Mouse (Mus musculus) gastrocnemius, adult 2 months (tissue): ENCODE data around the gene Erc1. TPM values are rescaled to one million over a fixed set of nuclear protein-coding genes. Genes with fewer than 3 reads are reported as not detected.

Source experiments
- DNase-seq: peaks from one replicate; pipeline ENCODE4 v3.0.0; 2022
- H3K27ac ChIP-seq: fragments of 200-600 bp; 2 replicates; pipeline ENCODE4 v1.8.1; 2022; ENCODE audit warnings: mild to moderate bottlenecking
- H3K4me3 ChIP-seq: fragments of 200-600 bp; 2 replicates; pipeline ENCODE4 v1.8.1; 2022; ENCODE audit warnings: mild to moderate bottlenecking, moderate library complexity
- CTCF ChIP-seq: fragments of 200-600 bp; IDR thresholded peaks from 2 replicates; pipeline ENCODE4 v1.8.1; 2022; ENCODE audit warnings: antibody characterized with exemption, mild to moderate bottlenecking, moderate library complexity
- intact Hi-C: fragments of 180-260 bp; cut with DNase I; formaldehyde crosslinking; loops from one replicate; pipeline ENCODE4 v1.15.1; 2025
- long read RNA-seq, 2 experiments: library from polyadenylated mRNA; stranded (forward); transcript quantifications; one replicate each; pipeline ENCODE4 v2.0.0; 2021
- total RNA-seq, 2 experiments: library from RNA; stranded (reverse); gene quantifications; 2 replicates each; pipeline ENCODE4 v1.2.3; 2021

Erc1 gene
- total RNA-seq, result 10 to 100 TPM; 29.5 to 33.5 TPM
- long read RNA-seq, experiment 1, partial matches to known transcripts, result 1 of 15 reads
- long read RNA-seq, experiment 1, other reads (novel, unspliced or antisense), result 14 of 15 reads
- long read RNA-seq, experiment 2, partial matches to known transcripts, result 2 of 10 reads
- long read RNA-seq, experiment 2, other reads (novel, unspliced or antisense), result 8 of 10 reads

GRCm38 (mm10) chr6:119848034-119848695, at the start of gene Erc1:
TSS of gene Erc1 (minus strand) at chr6:119848167.
- intact Hi-C loops, result loop anchor here (1.0 kb wide), 1 partner anchor 54 kb away; the partner anchor contains the start of gene Rad52
- peak; percentile 98 for DNase-seq
- peak within 1 kb of the TSS; percentile 80 for H3K4me3 ChIP-seq
- peak within 1 kb of the TSS; percentile 98 for H3K27ac ChIP-seq
- TF ChIP-seq CTCF, result no peak

GRCm38 (mm10) chr6:119892711-119893110, 44.7 kb upstream of the Erc1 start:
- intact Hi-C loops, result no loop called here
- no peak for TF ChIP-seq CTCF
- H3K27ac ChIP-seq, result no peak overlapping the region

GRCm38 (mm10) chr6:119883151-119883550, 35.2 kb upstream of the Erc1 start:
- intact Hi-C loops, result no loop called here
- H3K27ac ChIP-seq, result no peak overlapping the region
- H3K4me3 ChIP-seq, result no peak overlapping the region
- no peak for TF ChIP-seq CTCF
- DNase-seq, result no peak

More at GRCm38 (mm10) chr6:119892711-119893110, 44.7 kb upstream of the Erc1 start:
- H3K4me3 ChIP-seq, result no peak overlapping the region
- DNase-seq, result no peak

- intact Hi-C loops, result no loop called here
- TF ChIP-seq CTCF, result no peak
- Histone ChIP-seq H3K4me3 (peak overlapping the region; percentile 56), H3K27ac (peak overlapping the region; percentile 56; the same call in 1 of the 2 replicates)
- DNase-seq, result peak; percentile 86
Measured at GRCm38 (mm10) chr6:119864341-119865034, 16.5 kb upstream of the Erc1 start.

- intact Hi-C loops, result no loop called here
- no peak overlapping the region for H3K27ac ChIP-seq
- no peak overlapping the region for H3K4me3 ChIP-seq
- DNase-seq, result no peak
- no peak for TF ChIP-seq CTCF
Measured at GRCm38 (mm10) chr6:119861519-119861918, 13.6 kb upstream of the Erc1 start.

- intact Hi-C loops, result no loop called here
- no peak for TF ChIP-seq CTCF
- DNase-seq, result no peak
- Histone ChIP-seq H3K4me3 (no peak overlapping the region), H3K27ac (no peak overlapping the region)
Measured at GRCm38 (mm10) chr6:119860236-119860635, 12.3 kb upstream of the Erc1 start.

- Histone ChIP-seq H3K4me3 (no peak overlapping the region), H3K27ac (no peak overlapping the region)
- no peak for DNase-seq
- intact Hi-C loops, result no loop called here
- no peak for TF ChIP-seq CTCF
Measured at GRCm38 (mm10) chr6:119855471-119855870, 7.5 kb upstream of the Erc1 start.

GRCm38 (mm10) chr6:119854156-119854555, 6.2 kb upstream of the Erc1 start:
- TF ChIP-seq CTCF, result no peak
- no peak overlapping the region for H3K4me3 ChIP-seq
- DNase-seq, result no peak
- no peak overlapping the region for H3K27ac ChIP-seq
- intact Hi-C loops, result no loop called here

- Histone ChIP-seq H3K4me3 (no peak overlapping the region), H3K27ac (no peak overlapping the region)
- no peak for TF ChIP-seq CTCF
- intact Hi-C loops, result no loop called here
- no peak for DNase-seq
Measured at GRCm38 (mm10) chr6:119849858-119850257, 1.9 kb upstream of the Erc1 start.

- peak overlapping the region; percentile 98 for H3K27ac ChIP-seq
- no peak for DNase-seq
- intact Hi-C loops, result no loop called here
- no peak for TF ChIP-seq CTCF
- peak overlapping the region; percentile 80 for H3K4me3 ChIP-seq
Measured at GRCm38 (mm10) chr6:119849348-119849709, 1.4 kb upstream of the Erc1 start.

GRCm38 (mm10) chr6:119848696-119849347, 855 bp upstream of the Erc1 start:
- no peak for TF ChIP-seq CTCF
- DNase-seq, result no peak
- H3K4me3 ChIP-seq, result peak overlapping the region; percentile 80
- peak overlapping the region; percentile 98 for H3K27ac ChIP-seq
- intact Hi-C loops, result loop anchor here (1.0 kb wide), 1 partner anchor 53 kb away; the partner anchor contains the start of gene Rad52

- Histone ChIP-seq H3K4me3 (peak overlapping the region; percentile 80), H3K27ac (peak overlapping the region; percentile 98)
- no peak for TF ChIP-seq CTCF
- no peak for DNase-seq
- intact Hi-C loops, result loop anchor here (1.0 to 2.0 kb wide), 2 partner anchors 55 kb away; partner anchors contain the start of gene Rad52
Measured at GRCm38 (mm10) chr6:119847518-119848033, 391 bp downstream of the Erc1 start.
